Mouse (Mus musculus): ENCODE measurements around the gene Cers6.

The Cers6 gene

DNA sequence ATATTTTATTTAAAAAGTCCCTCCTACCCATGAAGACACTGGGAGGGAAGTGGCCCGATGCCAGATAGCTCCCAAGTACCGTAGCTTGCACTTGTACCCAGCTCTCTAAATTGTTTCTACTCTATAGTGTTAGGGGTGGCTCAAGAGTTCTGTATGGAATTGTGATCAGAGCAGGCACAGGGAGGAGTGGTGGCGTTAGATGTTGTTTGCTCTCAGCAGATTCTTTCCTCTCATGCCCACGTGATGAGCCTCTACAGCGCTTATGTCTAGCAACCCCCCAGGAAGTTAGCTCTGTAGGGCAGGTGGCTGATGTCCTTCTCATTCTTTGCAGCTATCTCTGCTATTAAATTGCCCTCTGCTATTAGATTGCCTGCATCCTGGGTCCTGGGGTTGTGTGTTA is 98.8 kb downstream of the Cers6 start:
- no peak for DNase-seq (ENCODE audit: low read depth, low spot score)

DNA sequence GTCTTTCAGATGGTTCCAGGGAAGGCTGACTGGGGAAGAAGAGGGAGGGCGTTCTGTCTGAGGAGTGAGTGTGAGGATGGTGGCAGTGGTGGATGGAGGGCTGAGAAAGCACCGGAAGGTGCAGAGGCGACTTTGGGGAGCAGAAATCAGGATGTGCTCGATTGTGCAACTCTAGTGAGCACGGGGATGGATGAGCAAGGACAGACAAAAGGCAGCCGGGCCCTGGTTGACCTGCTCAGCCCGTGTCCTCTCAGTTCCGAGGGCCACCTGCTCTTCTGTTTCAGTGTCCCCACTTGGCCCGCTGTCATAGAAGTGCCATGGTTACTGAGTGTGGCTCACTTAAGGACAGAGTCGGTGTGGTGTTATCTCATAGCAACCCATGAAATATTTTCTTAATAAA is 99.4 kb downstream of the Cers6 start:
- no peak for DNase-seq (ENCODE audit: low read depth, low spot score)

DNA sequence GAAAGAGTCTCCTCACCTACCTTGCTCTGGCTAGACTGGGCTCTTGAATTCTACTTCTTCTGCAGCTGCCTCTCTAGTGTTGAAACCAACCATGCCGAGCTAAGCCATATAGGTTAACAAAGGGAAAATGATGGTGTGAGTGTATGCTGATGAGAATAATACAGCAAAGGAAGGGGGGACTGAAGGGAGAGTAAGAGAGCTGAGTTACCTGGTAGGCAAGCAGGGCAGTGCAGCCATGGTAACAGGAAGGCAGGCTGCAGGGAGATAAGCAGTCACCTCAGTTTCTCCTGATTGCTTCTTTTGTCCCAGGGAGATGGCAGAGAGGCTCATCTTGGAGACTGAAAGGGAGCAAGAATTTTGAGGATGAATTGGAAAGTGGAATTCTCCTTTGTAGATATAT is 105.1 kb downstream of the Cers6 start:
- no peak for DNase-seq (ENCODE audit: low read depth, low spot score)

DNA sequence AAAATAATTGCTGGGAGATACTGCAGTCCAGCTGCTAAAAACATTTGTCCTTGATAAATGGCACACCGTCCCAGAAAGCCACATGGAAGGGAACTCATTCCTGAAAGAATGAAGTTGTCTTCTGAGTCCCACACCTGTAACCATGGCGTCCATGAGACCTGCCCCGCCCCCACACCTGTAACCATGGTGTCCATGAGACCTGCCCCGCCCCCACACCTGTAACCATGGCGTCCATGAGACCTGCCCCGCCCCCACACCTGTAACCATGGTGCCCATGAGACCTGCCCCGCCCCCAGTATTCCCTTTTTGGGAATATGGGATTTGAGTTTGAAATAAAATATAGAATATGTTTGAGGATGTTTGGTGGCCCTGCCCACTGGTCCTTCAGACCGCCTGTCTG is 106.8 kb downstream of the Cers6 start:
- DNase-seq (ENCODE audit: low read depth, low spot score): no peak

DNA sequence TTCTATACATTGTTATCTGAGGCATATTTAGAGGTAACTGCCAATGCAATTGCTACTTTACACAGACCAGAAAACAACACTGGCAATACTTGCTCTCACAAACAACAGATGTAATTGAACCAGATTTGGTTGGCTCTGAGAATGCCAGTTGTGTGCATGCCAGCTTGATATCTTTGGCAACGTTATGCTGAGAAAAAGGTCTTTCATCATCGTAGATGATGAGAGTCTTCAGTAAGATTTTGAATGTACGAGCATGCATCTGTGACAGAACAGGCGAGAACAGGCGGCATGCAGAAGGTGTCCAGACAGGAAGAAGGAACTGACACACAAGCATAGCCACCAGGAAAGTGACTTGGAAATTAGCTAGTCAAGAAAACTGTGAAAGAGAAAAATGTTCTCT is 110.6 kb downstream of the Cers6 start:
- DNase-seq (ENCODE audit: low read depth, low spot score): peak; percentile 65

DNA sequence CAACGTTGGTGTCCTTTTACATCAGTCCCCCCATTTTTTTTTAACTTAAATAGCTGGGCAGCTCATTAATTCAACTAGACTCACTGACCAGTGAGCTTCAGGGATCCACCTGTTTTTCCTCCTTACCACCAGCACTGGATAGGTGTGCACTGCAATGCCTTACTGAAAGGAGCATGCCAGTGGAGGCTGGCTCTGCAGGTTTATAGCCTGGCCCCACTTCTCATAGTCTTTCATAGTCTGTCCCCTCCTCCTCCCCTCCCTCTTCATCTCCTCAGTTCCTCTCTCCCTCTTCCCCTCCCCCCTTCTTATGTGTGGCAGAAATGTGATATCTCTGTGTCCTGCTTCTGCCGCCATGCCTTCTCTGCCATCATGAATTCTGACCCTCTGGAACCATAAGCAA is 112.5 kb downstream of the Cers6 start:
- DNase-seq (ENCODE audit: low read depth, low spot score): no peak

DNA sequence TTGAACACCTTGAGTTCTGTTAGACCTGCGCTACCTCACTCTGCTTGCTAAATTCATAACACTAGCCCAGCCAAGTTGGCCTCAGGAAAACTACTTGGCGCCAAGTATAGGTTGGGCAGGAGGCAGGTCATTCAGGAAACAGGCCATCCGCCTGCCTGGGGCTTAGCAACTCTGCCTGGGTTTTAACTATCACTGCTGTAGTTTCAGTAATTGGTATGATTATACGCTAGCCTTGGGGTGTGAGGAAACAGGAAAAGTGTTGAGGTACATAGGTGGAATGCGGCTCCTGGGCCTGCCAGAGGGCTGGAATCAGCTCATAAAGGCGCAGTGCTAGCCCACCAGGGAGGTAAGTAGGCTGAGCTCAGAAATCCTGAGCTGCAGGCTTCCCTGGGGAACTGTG is 114.0 kb downstream of the Cers6 start:
- DNase-seq (ENCODE audit: low read depth, low spot score): peak; percentile 92

DNA sequence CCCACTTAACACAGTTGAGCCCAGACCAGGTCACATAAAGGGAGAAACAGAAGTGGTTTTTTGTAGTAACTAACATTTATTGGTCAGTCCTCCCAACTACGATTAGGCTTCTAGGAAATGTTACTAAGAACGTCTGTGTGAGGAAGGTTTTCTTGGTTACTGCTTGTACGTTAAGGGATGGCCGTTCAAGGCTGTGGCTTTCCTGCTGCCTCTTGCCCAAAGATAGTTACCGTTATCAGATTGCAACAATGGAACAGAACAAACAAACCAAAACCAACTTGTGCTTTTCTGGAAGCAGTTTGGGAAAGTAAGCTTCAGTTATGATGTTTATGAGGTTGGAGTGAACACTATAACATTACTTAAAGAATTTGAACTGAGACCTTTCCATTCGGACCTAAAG is 114.5 kb downstream of the Cers6 start:
- DNase-seq (ENCODE audit: low read depth, low spot score): no peak

DNA sequence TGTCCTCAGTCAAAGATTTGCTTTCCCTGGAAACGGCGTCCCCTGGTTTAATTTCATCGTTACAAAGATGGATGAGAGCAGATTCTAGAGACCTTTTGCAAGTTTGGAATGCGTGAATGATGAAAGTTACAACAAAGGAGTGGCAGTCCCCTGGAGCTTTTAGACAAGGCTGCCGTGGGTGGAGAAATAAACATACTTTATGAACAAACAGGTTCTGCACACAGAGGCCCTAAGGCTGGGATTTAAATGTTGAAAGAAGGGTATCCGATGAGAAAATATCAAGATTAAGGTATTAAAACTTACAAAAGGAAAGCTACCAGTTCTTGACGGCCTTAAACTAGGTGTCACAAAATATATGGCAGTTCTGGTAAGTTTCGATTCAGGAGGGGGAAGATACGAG is 117.0 kb downstream of the Cers6 start:
- no peak for DNase-seq (ENCODE audit: low read depth, low spot score)

DNA sequence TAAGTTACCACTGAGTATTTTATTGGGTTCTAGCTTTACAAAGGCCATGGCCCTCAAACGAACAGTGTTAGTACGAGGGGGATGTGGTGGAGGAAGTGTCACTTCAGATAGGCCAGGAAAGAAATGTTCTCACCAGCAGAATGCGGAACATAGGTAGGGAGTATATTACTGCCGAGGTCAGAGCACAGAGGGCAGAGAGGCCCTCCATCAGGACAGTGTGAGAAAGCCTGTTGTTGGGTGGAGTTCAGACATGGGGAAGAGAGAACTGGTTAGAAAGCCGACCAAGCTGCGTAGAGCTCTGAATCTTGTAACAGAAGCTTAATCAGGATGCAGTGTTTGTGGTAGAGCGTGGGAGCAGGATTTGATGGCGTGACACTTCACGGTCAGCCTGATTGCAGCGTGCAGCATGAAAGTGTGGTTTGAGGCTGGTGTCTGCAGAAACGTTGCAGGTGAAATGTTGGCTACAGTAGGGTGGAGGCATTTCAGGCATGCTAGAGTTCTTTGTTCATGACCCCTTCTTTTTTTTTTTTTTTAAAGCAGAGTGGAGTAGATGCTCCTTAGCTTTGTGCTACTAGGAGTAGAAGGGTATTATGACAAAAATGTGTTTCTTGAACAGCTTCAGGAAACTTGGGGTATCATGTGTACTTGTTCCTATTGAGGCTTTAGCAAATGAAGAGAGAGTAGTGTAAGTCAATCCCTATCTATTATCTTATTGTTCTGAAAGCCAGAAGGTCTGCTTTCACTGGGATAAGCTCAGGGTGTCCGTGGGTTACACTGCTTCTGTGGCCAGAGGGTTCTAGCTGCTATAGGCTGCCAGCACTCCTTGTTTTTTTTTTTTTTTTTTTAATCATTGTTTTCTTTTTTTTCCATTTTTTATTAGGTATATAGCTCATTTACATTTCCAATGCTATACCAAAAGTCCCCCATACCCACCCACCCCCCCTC is 117.7 kb downstream of the Cers6 start:
- peak; percentile 60 for DNase-seq (ENCODE audit: low read depth, low spot score)

DNA sequence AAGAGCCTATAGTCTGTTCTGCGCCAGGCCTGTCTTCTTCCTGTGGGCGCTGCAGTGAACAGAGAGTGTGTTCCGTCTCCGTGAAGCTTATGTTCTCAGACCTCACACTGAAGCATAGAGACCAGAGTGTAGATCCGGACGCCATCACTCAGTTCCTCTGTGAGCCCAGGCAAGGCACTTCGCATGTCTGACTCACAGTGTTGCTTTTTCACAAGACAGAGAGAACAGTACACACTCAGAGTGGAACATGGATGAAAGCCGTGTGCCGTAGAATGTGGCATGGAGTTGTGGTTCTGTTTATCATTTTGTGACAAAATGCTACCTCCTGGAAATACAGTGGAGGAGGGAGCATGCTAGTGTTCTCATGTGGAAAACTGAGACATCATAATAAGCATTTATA is 120.1 kb downstream of the Cers6 start:
- peak; percentile 56 for DNase-seq (ENCODE audit: low read depth, low spot score)

DNA sequence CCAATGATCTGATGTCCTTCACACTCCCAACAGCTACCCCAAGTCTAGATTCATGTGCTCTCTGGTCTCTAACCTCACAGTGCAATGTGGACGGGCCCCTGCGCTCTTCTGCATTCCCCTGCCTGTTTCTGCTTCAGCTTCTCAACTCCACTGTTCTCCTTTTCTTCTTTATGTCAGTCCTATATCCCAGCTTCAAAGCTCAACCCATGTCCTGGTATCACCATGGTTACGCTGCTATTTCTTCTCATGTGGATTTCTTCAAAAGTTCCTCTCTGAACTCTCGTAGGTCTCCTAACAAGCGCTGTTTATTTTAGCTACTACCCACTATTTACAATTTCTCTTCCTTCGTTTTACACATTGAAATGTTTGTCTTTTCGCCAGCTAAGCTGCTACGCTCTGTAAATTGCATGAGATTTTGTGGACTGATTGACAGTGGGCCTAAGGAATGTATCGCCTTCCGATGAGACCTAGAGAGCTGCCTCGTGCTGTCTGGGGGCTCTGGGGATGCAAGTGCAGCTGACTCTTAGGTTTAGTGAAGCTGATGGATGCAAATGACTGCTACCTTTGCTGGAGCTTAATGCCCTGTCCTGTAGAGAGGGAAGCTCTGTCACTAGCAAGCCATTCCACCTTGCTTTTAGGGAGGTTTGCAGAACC is 120.6 kb downstream of the Cers6 start:
- peak; percentile 43 for DNase-seq (ENCODE audit: low read depth, low spot score)

DNA sequence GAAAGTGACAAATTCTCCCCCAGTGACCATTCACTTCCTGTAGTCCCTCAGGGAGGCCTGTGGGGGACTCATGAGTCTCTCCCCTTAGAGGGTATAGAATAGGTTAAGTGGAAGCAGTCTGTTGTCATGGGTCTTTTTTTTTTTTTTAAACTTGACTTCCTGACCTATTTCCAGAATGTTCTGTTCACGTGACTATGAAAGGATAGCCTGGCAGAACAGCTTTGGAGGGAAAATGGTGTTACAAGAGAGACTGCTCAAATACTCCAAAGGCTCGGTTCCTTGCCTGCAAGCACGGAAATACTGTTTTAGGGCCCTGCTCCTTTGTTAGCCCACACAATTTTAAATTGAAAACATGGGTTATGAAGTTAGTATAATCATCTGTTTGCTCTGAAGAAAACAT is 121.7 kb downstream of the Cers6 start:
- no peak for DNase-seq (ENCODE audit: low read depth, low spot score)

DNA sequence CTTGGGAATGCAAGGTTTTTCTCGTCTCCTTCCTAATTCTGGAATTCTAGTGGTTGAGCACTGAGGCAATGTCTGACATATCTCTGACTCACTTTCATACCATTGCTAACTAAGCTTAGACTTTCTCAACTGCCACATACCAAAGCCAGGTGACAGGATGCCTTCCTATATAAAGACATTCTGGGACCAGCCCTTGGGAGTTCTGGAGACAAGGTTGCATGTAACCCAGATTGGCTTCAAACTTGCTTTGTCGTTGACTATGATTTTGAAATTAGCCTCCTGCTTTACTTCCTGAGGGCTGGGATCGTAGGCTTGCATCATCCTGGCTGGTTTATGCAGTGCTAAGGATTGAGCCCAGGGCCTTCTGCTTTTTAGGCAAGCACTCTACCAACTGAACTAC is 122.2 kb downstream of the Cers6 start:
- peak; percentile 58 for DNase-seq (ENCODE audit: low read depth, low spot score)

DNA sequence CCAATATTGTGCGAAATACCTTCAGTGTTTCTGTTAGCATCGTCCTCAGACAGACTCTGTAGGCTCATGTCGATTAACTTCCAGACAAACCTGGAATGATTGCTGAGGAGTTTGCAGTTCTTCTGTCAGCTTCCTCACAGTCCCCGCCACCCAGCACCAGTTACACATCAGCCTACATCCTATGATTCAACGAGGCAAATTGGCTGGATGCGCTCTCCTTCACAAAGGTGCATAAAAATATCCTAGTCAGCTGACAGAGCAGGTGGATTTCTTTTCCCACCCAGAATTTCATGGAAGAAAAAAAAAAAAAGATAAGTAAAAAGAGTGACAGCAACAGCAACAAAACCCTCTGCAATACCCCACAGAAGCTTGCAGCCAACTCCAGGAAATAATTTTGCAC is 127.9 kb downstream of the Cers6 start:
- peak; percentile 92 for DNase-seq (ENCODE audit: low read depth, low spot score)

DNA sequence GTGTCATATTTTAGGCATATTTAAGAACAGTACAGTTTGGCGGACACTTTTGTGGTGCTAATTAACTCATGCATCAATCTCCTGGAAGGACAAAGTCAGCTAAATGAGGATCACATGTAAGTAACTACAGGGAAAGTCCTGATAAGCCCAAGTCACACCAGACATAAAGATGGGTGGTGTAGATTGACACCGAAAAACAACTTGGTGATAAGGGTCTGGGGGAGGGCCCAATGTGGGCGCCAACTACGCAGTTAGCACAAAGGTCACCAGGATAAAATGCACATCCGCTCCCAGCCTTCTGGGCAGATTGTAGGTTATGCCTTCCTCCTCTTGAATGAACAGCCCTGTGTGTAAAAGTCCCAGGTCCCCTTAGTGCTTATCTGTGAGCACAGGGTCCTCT is 131.4 kb downstream of the Cers6 start:
- no peak for DNase-seq (ENCODE audit: low read depth, low spot score)

DNA sequence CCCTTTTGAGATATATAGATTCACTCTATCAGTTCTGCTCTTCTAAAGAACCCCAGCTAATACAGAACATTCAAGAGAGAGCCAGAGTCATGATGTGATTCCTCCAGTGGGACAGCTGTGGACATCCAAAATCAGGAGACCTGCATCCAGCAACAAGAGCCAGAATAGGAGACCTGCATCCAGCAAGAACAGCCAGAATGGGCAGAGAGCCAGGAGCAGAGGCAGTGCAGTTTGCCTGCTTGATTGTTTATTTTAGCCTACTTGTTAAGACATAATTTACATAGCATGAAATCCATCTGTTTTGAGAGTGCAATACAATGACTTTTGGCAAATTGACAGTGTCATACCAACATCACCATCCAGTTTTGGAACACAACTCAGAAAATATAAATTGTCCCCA is 133.2 kb downstream of the Cers6 start:
- peak; percentile 76 for DNase-seq (ENCODE audit: low read depth, low spot score)

DNA sequence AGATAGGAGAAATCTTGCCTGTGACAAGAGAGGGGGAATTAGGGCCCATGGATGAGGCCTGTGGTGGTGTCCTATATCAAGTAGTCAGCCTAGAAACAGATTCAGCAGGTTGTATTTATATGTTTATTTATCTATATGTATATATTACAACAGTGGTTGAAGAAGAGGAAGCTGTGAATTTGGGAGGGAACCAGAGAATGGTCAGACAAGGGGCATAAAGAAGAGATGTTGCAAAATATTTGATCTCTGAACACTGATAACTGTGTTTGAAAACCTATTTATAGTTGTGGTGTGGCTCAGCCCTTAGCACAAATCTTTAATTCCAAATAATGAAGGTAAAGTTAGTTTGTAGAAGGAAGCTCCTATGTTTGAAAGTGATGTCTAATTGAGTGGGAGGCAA is 134.5 kb downstream of the Cers6 start:
- no peak for DNase-seq (ENCODE audit: low read depth, low spot score)

DNA sequence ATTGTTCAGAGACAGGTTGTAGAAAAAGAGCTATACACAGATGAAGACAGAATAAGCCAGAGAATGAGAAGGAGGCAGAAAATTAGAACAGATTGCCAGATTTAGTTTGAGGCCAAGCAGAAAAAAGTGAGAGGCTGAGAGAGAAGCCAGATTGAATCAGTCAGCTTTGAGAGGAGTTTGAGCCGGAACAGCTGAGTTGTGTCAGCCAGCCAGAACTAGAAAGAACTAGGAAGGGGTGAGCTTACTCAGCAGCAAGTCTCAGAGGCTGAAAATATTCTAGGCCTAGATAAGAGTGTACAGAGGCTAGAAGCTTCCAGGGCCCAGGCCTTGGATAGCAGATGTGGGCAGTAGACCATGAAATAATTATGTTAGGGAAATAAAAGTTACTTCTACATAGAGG is 135.0 kb downstream of the Cers6 start:
- DNase-seq (ENCODE audit: low read depth, low spot score): no peak

DNA sequence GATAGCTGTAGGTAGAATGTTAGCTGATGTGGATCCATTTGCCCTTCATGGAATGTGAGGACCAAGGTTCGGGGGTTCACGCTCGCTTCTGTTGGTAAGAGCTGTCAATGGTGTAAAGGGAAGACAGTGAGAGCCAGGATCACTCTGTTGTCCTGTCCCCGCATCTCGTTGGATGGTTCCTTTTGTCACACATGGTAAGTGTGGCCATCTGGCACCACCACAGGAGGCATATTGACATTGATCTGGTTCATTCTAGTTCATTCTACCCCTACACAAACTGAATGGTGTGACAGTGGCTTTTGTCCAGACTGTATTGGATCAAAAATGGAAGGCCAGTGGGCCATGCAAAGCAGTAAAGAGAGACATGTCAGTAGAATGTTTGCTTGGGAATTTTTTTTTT is 142.8 kb downstream of the Cers6 start:
- peak; percentile 93 for DNase-seq (ENCODE audit: low read depth, low spot score)

DNA sequence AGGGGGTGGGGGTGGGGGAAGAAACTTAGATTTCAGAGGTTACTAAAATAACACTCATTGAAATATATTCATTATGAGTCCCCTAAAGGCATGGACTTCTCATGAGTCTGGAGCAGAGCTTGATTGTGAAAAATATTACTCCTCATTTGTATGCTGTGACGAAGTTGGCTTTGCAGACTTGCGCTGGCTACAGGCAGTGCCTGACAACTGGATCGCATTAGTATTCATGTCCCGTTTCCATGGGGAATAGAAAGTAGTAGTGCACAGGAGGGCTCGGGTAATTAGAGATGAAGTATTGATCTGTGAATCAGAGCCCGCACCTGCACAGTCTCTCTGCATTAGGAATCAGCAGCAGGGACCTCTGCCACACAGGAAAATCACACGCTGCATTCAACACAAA is 150.2 kb downstream of the Cers6 start:
- peak; percentile 58 for DNase-seq (ENCODE audit: low read depth, low spot score)

DNA sequence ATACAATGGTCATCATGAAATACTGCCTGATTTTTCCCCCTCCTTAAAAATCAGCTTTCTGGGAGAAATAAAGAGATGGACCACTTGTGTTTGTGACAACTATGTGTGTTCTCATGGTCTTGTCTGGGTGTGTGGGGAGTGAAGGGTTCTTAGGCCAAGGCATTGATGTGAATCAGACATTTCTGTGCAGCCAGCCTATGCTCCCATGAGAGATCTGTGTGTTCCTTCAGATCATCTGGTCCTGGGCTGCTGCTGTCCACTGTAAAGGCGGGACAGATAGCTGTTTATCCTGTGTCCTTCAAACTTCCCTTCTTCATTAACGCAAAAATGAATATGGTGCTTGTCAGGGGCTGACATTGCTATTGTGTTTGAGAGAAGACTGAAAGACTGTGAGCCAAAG is 150.6 kb downstream of the Cers6 start:
- no peak for DNase-seq (ENCODE audit: low read depth, low spot score)

DNA sequence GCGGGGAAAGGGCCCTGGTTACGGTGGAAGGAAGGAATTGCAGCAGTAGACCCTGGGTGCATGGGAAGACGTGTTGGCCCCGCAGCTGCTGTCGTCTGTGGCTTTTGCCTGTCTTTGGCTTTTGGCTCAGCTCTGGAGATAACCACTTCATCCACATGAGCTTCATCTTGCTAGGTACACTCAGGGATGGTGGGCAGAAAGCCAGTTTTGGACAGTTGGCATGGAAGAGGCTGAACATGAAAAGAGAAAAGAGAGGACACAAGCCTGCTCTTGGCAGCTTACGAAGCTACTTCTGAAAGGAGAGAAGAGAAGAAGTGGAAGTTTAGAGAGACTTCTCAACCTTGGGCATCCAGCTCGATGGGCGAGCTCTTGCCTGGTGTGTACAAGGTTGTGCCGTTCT is 153.0 kb downstream of the Cers6 start:
- DNase-seq (ENCODE audit: low read depth, low spot score): peak; percentile 86
